In genomic region chr1:89550061-89550869, GRCm38 (mm10) we compare ENCODE assay signal across 11 mouse cellular contexts.
DNase-seq lines count a peak whose midpoint lies in the region; ATAC-seq and TF ChIP-seq lines count a peak whose summit lies in the region.
"Had no signal": no experiment of that assay in that cellular context is flagged by ENCODE, and none has a peak within 500 bp of the region (broad histone marks: within the 10 kb centered on the region; RNA-seq: fewer than 3 reads in every experiment).

No protein-coding gene starts in this region.

- peak overlapping the region; percentile 17; the same call in 1 of the 2 replicates for H3K4me3 ChIP-seq in forebrain, postnatal 0 days (ENCODE audit: low read depth, low read length)
- no peak overlapping the region for H3K4me3 ChIP-seq in intestine, embryonic 15.5 days (replicated peaks)
- H3K4me3 ChIP-seq: lung, embryonic 15.5 days had no signal

- WGBS in forebrain, postnatal 0 days: 9% methylated on average over 25 of the region's 25 CpGs
- 39% methylated on average over 25 of the region's 25 CpGs for WGBS in intestine, embryonic 15.5 days

- H3K27me3 ChIP-seq in forebrain, postnatal 0 days (ENCODE audit: insufficient read depth, low read length): no peaks in the 10 kb centered on the region
- H3K27me3 ChIP-seq in intestine, embryonic 15.5 days (replicated peaks): no peaks in the 10 kb centered on the region
- H3K27me3 ChIP-seq: lung, embryonic 15.5 days had no signal

- no peak overlapping the region for H3K27ac ChIP-seq in forebrain, postnatal 0 days (ENCODE audit: low read depth, low read length)
- H3K27ac ChIP-seq in intestine, embryonic 15.5 days: no peak overlapping the region
- H3K27ac ChIP-seq: lung, embryonic 15.5 days had no signal

- no peaks in the 10 kb centered on the region for H3K9me3 ChIP-seq in forebrain, postnatal 0 days (ENCODE audit: low read length)
- no peaks in the 10 kb centered on the region for H3K9me3 ChIP-seq in intestine, embryonic 15.5 days
- H3K9me3 ChIP-seq: lung, embryonic 15.5 days had no signal

- DNase-seq in right cerebral cortex, postnatal 10 days (ENCODE audit: low spot score in 2 of 2): peak; percentile 66 to 75
- no peak for DNase-seq in right cerebral cortex, adult 18-20 months
- DNase-seq in forebrain, postnatal 0 days: peak; percentile 85
- peak; percentile 56 to 61 for DNase-seq in layer of hippocampus, postnatal 36 days
- peak; percentile 73 for DNase-seq in retina, embryonic 14.5 days (ENCODE audit: low spot score)
- DNase-seq in adrenal gland, postnatal 25 days: no peak
- DNase-seq in urinary bladder, postnatal 14 days (ENCODE audit: low spot score): no peak
- DNase-seq: heart, adult 11 months had no signal

- no peak for TF ChIP-seq CTCF in forebrain, postnatal 0 days (IDR thresholded peaks at IDR 0.05; ENCODE audit: low read depth)

- H3K36me3 ChIP-seq in forebrain, postnatal 0 days (ENCODE audit: insufficient read depth): no peaks in the 10 kb centered on the region
- no peaks in the 10 kb centered on the region for H3K36me3 ChIP-seq in intestine, embryonic 15.5 days
- H3K36me3 ChIP-seq: lung, embryonic 15.5 days had no signal

- peak; percentile 96 for ATAC-seq in forebrain, postnatal 0 days
- ATAC-seq in intestine, embryonic 15.5 days: no peak
- ATAC-seq: inflammation-experienced regulatory T-cells, adult 6 months had no signal

- peak overlapping the region; percentile 15; the same call in 1 of the 2 replicates for H3K9ac ChIP-seq in forebrain, postnatal 0 days
- H3K9ac ChIP-seq in intestine, embryonic 15.5 days: no peak overlapping the region
- H3K9ac ChIP-seq: lung, embryonic 15.5 days had no signal

- H3K4me2 ChIP-seq in forebrain, postnatal 0 days (ENCODE audit: low read depth): peak overlapping the region; percentile 48
- H3K4me2 ChIP-seq in intestine, embryonic 15.5 days (replicated peaks): no peak overlapping the region
- H3K4me2 ChIP-seq: lung, embryonic 15.5 days had no signal

- peaks cover 27% of the 10 kb centered on the region for H3K4me1 ChIP-seq in forebrain, postnatal 0 days (ENCODE audit: insufficient read depth)
- H3K4me1 ChIP-seq in intestine, embryonic 15.5 days (replicated peaks): peaks cover 3% of the 10 kb centered on the region; the same call in 1 of the 2 replicates

Comparison
In these comparisons a context has a peak if more than half of its experiments do, and no peak if none do; other contexts are left out.
1. DNase-seq: peak in right cerebral cortex, postnatal 10 days (2 of 2), forebrain, postnatal 0 days (single experiment), layer of hippocampus, postnatal 36 days (2 of 2) and retina, embryonic 14.5 days (single experiment); none in right cerebral cortex, adult 18-20 months (single experiment), adrenal gland, postnatal 25 days (single experiment) and urinary bladder, postnatal 14 days (single experiment).